Mouse (Mus musculus): ENCODE measurements around the gene Pnp2.

Gene Pnp2

GRCm38 (mm10) chr14:51008781-51009180 is 53.0 kb downstream of the Pnp2 start:
- DNase-seq (ENCODE audit: low spot score in 2 of 2), result no peak

- no peak for DNase-seq (ENCODE audit: low spot score in 2 of 2)
Measured at GRCm38 (mm10) chr14:51009572-51009971, 53.8 kb downstream of the Pnp2 start.
